Mouse (Mus musculus) embryo, embryonic 10.5 days (tissue): ENCODE results near the gene Fap.

Experiments
- DNase-seq: peaks from one replicate; pipeline ENCODE4 v3.0.0-alpha.2; 2015; ENCODE audit warnings: low spot score

The Fap gene

GRCm38 (mm10) chr2:62573753-62574159, at the start of gene Fap:
Gene Fap, minus strand, starts transcription at chr2:62574075.
- peak; percentile 75 for DNase-seq

GRCm38 (mm10) chr2:62623024-62623441, 49.2 kb upstream of the Fap start:
- no peak for DNase-seq

GRCm38 (mm10) chr2:62619679-62620078, 45.8 kb upstream of the Fap start:
- DNase-seq, result no peak

GRCm38 (mm10) chr2:62618934-62619341, 45.1 kb upstream of the Fap start:
- DNase-seq, result no peak

GRCm38 (mm10) chr2:62613133-62613532, 39.3 kb upstream of the Fap start:
- no peak for DNase-seq

- DNase-seq, result no peak
These were observed 32.3 kb upstream of the Fap start for GRCm38 (mm10) chr2:62606205-62606604.

- no peak for DNase-seq
These were observed 29.7 kb upstream of the Fap start for GRCm38 (mm10) chr2:62603530-62603929.

- no peak for DNase-seq
These were observed 22.7 kb upstream of the Fap start for GRCm38 (mm10) chr2:62596586-62596985.

- DNase-seq, result no peak
These were observed 20.6 kb upstream of the Fap start for GRCm38 (mm10) chr2:62594491-62594890.

GRCm38 (mm10) chr2:62591555-62591954, 17.7 kb upstream of the Fap start:
- DNase-seq, result no peak

- DNase-seq, result no peak
These were observed 15.5 kb upstream of the Fap start for GRCm38 (mm10) chr2:62589333-62589732.

- DNase-seq, result no peak
These were observed 11.9 kb upstream of the Fap start for GRCm38 (mm10) chr2:62585769-62586168.

- no peak for DNase-seq
These were observed 1.1 kb upstream of the Fap start for GRCm38 (mm10) chr2:62574962-62575361.

- DNase-seq, result peak; percentile 28
These were observed 375 bp upstream of the Fap start for GRCm38 (mm10) chr2:62574250-62574649.

GRCm38 (mm10) chr2:62573099-62573752, 649 bp downstream of the Fap start:
- peak; percentile 9 for DNase-seq

GRCm38 (mm10) chr2:62564687-62565086, 9.2 kb downstream of the Fap start:
- no peak for DNase-seq

- no peak for DNase-seq
These were observed 11.0 kb downstream of the Fap start for GRCm38 (mm10) chr2:62562661-62563485.

- no peak for DNase-seq
These were observed 16.5 kb downstream of the Fap start for GRCm38 (mm10) chr2:62557417-62557816.

GRCm38 (mm10) chr2:62556349-62556748, 17.5 kb downstream of the Fap start:
- no peak for DNase-seq

- no peak for DNase-seq
These were observed 24.2 kb downstream of the Fap start for GRCm38 (mm10) chr2:62549659-62550058.

- no peak for DNase-seq
These were observed 24.7 kb downstream of the Fap start for GRCm38 (mm10) chr2:62549131-62549530.

GRCm38 (mm10) chr2:62548104-62548503, 25.8 kb downstream of the Fap start:
- no peak for DNase-seq

- no peak for DNase-seq
These were observed 38.4 kb downstream of the Fap start for GRCm38 (mm10) chr2:62535483-62535882.
